Mouse (Mus musculus) hindbrain, postnatal 0 days (tissue): ENCODE measurements around the gene Ntn3. TPM values are rescaled to one million over a fixed set of nuclear protein-coding genes. Genes with fewer than 3 reads are reported as not detected.

Source experiments
- ATAC-seq: fragments of 200-750 bp; cut with Nextera tagmentation; 2 replicates; pipeline ENCODE4 v1.8.0; 2017; ENCODE audit warnings: mild to moderate bottlenecking, moderate TSS enrichment, moderate library complexity
- DNase-seq: peaks from one replicate; pipeline ENCODE4 v3.0.0-alpha.2; 2015; ENCODE audit warnings: low spot score
- H3K27ac ChIP-seq: fragments of 300-500 bp; sonication (generic); 2 replicates; pipeline ENCODE4 v1.5.1; 2014; ENCODE audit warnings: mild to moderate bottlenecking
- H3K27me3 ChIP-seq: fragments of 300-500 bp; sonication (generic); 2 replicates; pipeline ENCODE4 v1.6.1; 2014; ENCODE audit warnings: low read length, mixed read lengths; ENCODE audit not compliant: insufficient read depth
- H3K36me3 ChIP-seq: fragments of 300-500 bp; sonication (generic); 2 replicates; pipeline ENCODE4 v1.6.1; 2014; ENCODE audit warnings: low read length, mixed read lengths; ENCODE audit not compliant: insufficient read depth
- H3K4me1 ChIP-seq: fragments of 300-500 bp; sonication (generic); 2 replicates; pipeline ENCODE4 v1.6.1; 2014; ENCODE audit warnings: antibody characterized with exemption, low read length, mixed read lengths; ENCODE audit not compliant: insufficient read depth
- H3K4me2 ChIP-seq: fragments of 300-500 bp; sonication (generic); 2 replicates; pipeline ENCODE4 v1.6.1; 2014; ENCODE audit warnings: low read depth, mild to moderate bottlenecking, low read length, moderate library complexity, mixed read lengths
- H3K4me3 ChIP-seq: fragments of 300-500 bp; sonication (generic); 2 replicates; pipeline ENCODE4 v1.5.1; 2014; ENCODE audit warnings: low read length
- H3K9ac ChIP-seq: fragments of 300-500 bp; sonication (generic); replicated peaks from 2 replicates; pipeline ENCODE4 v1.6.1; 2014; ENCODE audit warnings: mild to moderate bottlenecking, low read length, moderate library complexity, mixed read lengths
- H3K9me3 ChIP-seq: fragments of 300-500 bp; sonication (generic); 2 replicates; pipeline ENCODE4 v1.6.1; 2016; ENCODE audit warnings: low read length, mixed read lengths
- CTCF ChIP-seq: IDR thresholded peaks from 2 replicates; pipeline ENCODE4 v1.5.1; 2016; ENCODE audit warnings: antibody characterized with exemption, control low read depth, low read depth
- WGBS: fragments of 180-500 bp; shearing (Covaris S2); extraction: QIAGEN DNeasy Blood & Tissue Kit; methylation state at CpG from one replicate; pipeline ENCODE4 v1.1.7; 2014; 5-methylcytosine and 5-hydroxymethylcytosine counted together
- polyA plus RNA-seq: library from polyadenylated mRNA; unstranded; fragments of >200 nt; fragmentation: Nextera tagmentation; extraction: Ambion mirVana; gene quantifications from 2 replicates; pipeline ENCODE4 v1.2.1, GENCODE M21; 2015
- total RNA-seq: library from RNA; depleted of rRNA; stranded (reverse); fragments of >200 nt; gene quantifications from 2 replicates; pipeline ENCODE4 v1.2.3, GENCODE M21; 2014

Ntn3 gene
- total and polyA plus RNA-seq, 2 experiments from 2014 or later = 4.3 to 26.9 TPM

DNA sequence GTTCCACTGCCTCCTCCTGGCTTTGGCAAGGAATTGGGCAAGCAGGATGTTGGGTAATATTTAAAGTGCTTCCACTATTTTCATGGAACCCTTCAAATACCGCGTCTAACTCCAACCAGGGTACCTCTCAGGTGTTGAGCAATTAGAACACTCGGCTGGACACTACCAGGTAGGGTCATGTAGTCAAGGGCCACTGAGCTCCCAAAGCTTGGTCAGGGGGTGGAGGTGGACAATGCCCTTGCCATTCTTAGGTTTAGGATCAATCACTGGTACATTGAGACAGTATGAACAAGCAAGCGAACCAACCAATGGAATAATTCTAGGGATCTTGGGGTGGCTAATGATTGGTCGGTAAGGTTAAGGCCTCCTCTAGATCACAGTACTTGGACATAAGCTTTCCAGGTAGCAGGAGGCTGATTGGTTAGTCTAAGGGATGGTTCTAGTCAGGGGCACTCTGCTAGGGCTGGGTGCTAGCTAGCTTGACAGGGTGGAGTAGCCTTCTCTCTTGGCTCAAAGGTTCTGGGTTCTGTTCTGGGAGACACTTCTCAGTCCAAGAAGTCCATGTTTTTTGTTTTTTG lies 3.2 kb upstream of the Ntn3 start:
- Histone ChIP-seq H3K27ac (0 out of 2 replicates have a peak overlapping the region, but pooled peaks have one; percentile 1), H3K4me1 (peaks cover 41% of the 10 kb centered on the region), H3K36me3 (peaks cover 7% of the 10 kb centered on the region; the same call in 1 of the 2 replicates), H3K4me2 (peak overlapping the region; percentile 94), H3K4me3 (peak overlapping the region; percentile 49), H3K9ac (no peak overlapping the region), H3K27me3 (no peaks in the 10 kb centered on the region), H3K9me3 (no peaks in the 10 kb centered on the region)
- peak; percentile 70 for TF ChIP-seq CTCF
- ATAC-seq (no peak; the same call in 1 of the 2 replicates), DNase-seq (no peak)
- 31% methylated on average over 5 of the region's 5 CpGs for WGBS

DNA sequence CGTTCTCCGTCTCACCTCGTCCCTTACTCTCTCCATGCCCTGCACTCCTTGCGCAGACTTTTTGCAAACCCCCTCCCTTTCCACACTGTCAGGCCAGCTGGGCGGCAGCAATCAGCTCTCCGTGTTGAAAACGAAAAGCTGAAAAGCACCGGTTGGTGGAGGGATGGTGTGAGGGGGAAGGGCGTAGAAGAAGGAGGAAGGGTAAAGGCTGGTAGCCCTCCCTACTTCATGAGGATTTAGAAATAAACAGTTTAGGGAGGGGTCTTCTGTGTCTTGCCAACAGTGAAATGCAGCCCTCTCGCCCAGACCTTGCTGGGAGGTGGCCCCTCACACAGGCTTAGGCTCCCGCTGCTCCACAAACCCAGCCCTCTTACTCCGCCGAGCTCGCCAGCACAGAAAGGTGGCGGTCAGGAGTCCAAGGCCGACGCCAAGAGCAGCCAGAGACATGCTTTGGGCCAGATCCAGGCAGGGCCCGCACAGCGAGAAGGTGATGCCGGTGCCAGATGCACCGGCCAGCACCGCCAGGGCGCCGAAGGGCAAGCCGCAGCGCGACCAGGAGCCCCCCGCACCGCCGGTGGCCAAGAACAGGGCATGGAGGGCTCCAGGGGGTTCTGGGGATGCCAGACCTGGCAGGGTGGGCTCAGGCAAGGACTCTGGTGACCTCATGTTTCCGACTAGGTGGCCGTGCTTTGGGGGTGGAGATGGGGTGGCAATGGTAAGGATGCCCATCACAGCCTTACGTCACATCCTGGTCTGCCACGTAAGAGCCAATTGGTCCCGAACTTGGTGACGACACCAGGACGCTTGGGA lies 2.5 kb upstream of the Ntn3 start:
- no peak for TF ChIP-seq CTCF
- H3K4me2 ChIP-seq = peak overlapping the region; percentile 94
- H3K4me3 ChIP-seq = peak overlapping the region; percentile 49
- H3K9me3 ChIP-seq = no peaks in the 10 kb centered on the region
- WGBS = 1% methylated on average over 37 of the region's 37 CpGs
- H3K9ac ChIP-seq = peak overlapping the region; percentile 67
- DNase-seq = peak; percentile 93
- peak overlapping the region; percentile 93 for H3K27ac ChIP-seq
- H3K36me3 ChIP-seq = peaks cover 7% of the 10 kb centered on the region; the same call in 1 of the 2 replicates
- ATAC-seq = peak; percentile 80
- no peaks in the 10 kb centered on the region for H3K27me3 ChIP-seq
- peaks cover 47% of the 10 kb centered on the region for H3K4me1 ChIP-seq

DNA sequence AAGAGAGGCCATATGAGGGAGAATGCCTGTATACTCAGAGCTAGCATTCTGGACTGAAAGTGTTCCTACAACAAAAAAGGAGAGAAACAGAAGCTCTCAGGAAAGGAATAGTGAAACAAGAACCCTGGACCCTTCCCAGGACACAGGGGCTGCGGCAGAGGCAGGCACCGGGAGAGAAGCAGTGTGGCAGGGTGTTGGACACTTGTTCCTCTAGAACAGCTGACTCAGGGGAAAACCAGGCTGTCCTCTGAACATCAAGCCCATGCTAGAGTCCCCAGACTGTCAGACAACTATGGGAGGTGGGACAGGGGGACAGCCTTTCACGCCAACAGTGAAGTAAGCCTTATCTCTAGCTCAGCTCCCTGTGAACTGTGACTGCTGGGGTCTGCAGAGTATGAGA lies 1.3 kb upstream of the Ntn3 start:
- peaks cover 59% of the 10 kb centered on the region for H3K4me1 ChIP-seq
- no peak for ATAC-seq
- no peak overlapping the region for H3K9ac ChIP-seq
- 75% methylated on average over 3 of the region's 3 CpGs for WGBS
- no peak for TF ChIP-seq CTCF
- H3K36me3 ChIP-seq = peaks cover 5% of the 10 kb centered on the region; the same call in 1 of the 2 replicates
- no peak for DNase-seq
- peak overlapping the region; percentile 93; the same call in 1 of the 2 replicates for H3K27ac ChIP-seq
- H3K4me3 ChIP-seq = no peak overlapping the region
- H3K4me2 ChIP-seq = peak overlapping the region; percentile 94; the same call in 1 of the 2 replicates
- H3K9me3 ChIP-seq = no peaks in the 10 kb centered on the region
- H3K27me3 ChIP-seq = no peaks in the 10 kb centered on the region

DNA sequence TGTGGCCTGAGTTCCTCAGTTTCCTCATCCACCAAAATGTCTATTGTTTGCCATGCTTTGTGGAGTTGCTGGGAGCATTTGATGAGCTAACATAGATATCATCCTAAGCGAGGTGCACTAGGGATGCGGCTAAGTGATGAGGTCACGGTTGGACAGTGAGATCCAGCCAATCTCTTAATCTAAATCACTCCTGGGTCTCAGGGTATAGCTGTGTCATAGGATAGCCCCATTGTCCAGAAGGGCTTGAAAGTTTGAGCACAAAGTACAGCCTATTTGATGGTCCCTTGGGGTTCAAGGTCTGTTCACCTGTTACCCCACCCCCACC lies 547 bp upstream of the Ntn3 start:
- 69% methylated on average over 3 of the region's 3 CpGs for WGBS
- H3K9me3 ChIP-seq = no peaks in the 10 kb centered on the region
- no peak for ATAC-seq
- H3K4me1 ChIP-seq = peaks cover 62% of the 10 kb centered on the region
- H3K27ac ChIP-seq = peak overlapping the region; percentile 81; the same call in 1 of the 2 replicates
- peak overlapping the region; percentile 76; the same call in 1 of the 2 replicates for H3K9ac ChIP-seq
- peak overlapping the region; percentile 93 for H3K4me2 ChIP-seq
- H3K27me3 ChIP-seq = no peaks in the 10 kb centered on the region
- DNase-seq = no peak
- no peaks in the 10 kb centered on the region for H3K36me3 ChIP-seq
- no peak overlapping the region for H3K4me3 ChIP-seq
- TF ChIP-seq CTCF = no peak

DNA sequence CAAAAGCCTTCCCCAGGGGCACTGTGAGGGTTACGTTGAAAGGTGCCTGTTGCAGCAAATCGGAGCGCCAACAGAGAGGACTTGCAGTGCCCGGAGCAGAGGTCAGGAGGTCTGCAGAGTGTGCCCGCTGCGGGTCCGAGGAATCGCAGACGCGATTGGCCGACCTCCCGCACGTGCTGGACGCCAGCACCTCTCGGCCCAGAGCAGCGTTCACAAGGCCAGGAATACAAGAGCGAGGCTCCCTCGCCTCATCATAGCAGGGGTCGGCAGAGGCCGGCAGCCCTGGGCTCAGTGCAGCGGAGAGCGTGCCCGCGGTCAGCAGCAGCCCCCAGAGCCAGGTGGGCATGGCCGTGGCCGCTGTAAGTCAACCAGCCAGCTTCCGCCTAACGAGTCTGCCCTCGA lies 689 bp downstream of the Ntn3 start:
- 1% methylated on average over 29 of the region's 29 CpGs for WGBS
- DNase-seq = peak; percentile 56
- H3K4me1 ChIP-seq = peaks cover 74% of the 10 kb centered on the region
- no peaks in the 10 kb centered on the region for H3K27me3 ChIP-seq
- H3K4me3 ChIP-seq = peak overlapping the region; percentile 44
- peak overlapping the region; percentile 81; the same call in 1 of the 2 replicates for H3K27ac ChIP-seq
- H3K36me3 ChIP-seq = no peaks in the 10 kb centered on the region
- H3K9ac ChIP-seq = peak overlapping the region; percentile 76
- ATAC-seq = no peak
- TF ChIP-seq CTCF = no peak
- H3K4me2 ChIP-seq = peak overlapping the region; percentile 93
- H3K9me3 ChIP-seq = no peaks in the 10 kb centered on the region

DNA sequence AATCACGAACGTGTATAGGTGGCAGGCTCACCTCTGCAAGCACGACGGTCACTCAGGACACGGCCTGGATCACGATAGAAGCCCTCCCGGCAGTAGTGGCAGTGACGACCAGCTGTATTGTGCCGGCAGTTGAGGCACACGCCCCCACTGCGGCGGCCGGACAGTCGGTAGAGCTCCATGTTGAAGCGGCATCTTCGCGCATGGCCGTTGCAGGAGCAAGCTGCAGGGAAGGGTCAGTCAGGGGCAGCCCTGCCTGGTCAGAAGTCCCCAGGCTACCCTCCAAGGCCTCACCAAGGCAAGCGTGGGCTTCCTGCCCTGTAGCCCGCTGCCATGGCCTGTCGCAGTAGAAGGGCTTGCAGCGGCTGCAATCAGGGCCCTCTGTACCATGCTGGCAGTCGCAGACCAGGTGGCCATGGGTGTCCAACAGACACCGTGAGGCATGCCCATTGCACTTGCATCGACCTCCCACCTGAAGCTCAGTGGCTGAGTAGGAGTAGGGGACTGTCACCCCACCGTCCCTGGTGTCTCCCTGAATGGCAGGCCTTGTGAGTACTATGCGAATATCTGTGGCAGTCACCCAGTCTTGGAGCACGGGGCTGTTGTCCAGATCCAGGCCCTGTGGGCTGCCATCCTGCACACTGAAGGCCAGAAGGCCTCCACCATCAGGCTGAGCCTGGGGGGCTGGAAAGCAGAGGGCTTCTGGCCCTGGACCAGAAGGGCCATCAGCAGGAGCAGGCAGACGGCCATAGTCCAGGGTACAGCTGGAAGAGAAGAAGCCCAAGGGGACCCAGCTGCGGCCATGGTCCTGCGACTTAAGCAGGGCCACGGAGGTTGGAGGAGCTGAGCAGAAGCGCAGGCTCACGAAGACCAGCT lies 1.3 kb downstream of the Ntn3 start:
- H3K4me1 ChIP-seq = peaks cover 77% of the 10 kb centered on the region
- H3K4me2 ChIP-seq = peak overlapping the region; percentile 93
- TF ChIP-seq CTCF = no peak
- peak overlapping the region; percentile 44 for H3K4me3 ChIP-seq
- DNase-seq (no peak), ATAC-seq (no peak)
- no peaks in the 10 kb centered on the region for H3K27me3 ChIP-seq
- 55% methylated on average over 34 of the region's 34 CpGs for WGBS
- no peaks in the 10 kb centered on the region for H3K36me3 ChIP-seq
- H3K9me3 ChIP-seq = no peaks in the 10 kb centered on the region
- peak overlapping the region; percentile 76; the same call in 1 of the 2 replicates for H3K9ac ChIP-seq
- H3K27ac ChIP-seq = peak overlapping the region; percentile 81; the same call in 1 of the 2 replicates
